Comparison of ENCODE assay signal across 8 mouse cellular contexts in the genomic region with DNA sequence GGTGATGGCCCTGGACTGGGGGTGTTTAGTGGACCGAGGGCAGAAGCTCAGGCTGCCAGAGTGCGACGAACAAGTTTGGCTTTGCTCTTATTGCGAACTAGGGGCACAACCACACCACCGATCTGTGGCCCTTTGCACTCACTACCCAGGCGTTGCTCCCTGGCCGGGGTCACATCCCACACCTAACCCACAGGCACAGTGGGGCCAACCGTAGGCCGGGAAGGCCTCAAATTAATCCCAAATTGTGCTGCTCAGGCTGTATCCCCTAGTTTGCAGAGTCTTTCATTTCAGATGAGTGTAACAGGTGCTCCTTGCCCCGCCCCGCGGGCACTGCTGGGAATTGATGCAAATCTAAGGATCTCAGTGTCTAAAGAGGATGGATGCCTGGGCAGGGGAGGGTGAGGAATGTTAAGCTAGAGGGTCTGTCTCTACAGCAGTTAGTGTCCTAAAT. TPM values are rescaled to one million over a fixed set of nuclear protein-coding genes. Genes with fewer than 3 reads are reported as not detected.
DNase-seq lines count a peak whose midpoint lies in the region; ATAC-seq lines count a peak whose summit lies in the region.

No protein-coding gene starts in this region.

- H3K36me3 ChIP-seq in heart, embryonic 10.5 days = no peaks in the 10 kb centered on the region; the same call in 1 of the 2 replicates
- no peaks in the 10 kb centered on the region for H3K36me3 ChIP-seq in heart, embryonic 15.5 days
- no peaks in the 10 kb centered on the region for H3K36me3 ChIP-seq in liver, embryonic 11.5 days (ENCODE audit: control insufficient read depth, insufficient read depth, low read length)
- no peaks in the 10 kb centered on the region for H3K36me3 ChIP-seq in neural tube, embryonic 15.5 days

- WGBS in heart, embryonic 10.5 days = 8% methylated on average over 12 of the region's 12 CpGs
- WGBS in heart, embryonic 15.5 days = 10% methylated on average over 12 of the region's 12 CpGs
- 9% methylated on average over 12 of the region's 12 CpGs for WGBS in liver, embryonic 11.5 days
- 4% methylated on average over 12 of the region's 12 CpGs for WGBS in neural tube, embryonic 15.5 days

- peaks cover 28% of the 10 kb centered on the region for H3K27me3 ChIP-seq in heart, embryonic 10.5 days (ENCODE audit: insufficient read depth, poor library complexity, severe bottlenecking)
- no peaks in the 10 kb centered on the region for H3K27me3 ChIP-seq in heart, embryonic 15.5 days
- peaks cover 28% of the 10 kb centered on the region for H3K27me3 ChIP-seq in liver, embryonic 11.5 days (replicated peaks; ENCODE audit: control insufficient read depth, insufficient read depth, low read length)
- H3K27me3 ChIP-seq in neural tube, embryonic 15.5 days (replicated peaks) = 0 out of 2 replicates have a peak, but pooled peaks cover 10% of the 10 kb centered on the region

- peak overlapping the region; percentile 75 for H3K4me3 ChIP-seq in heart, embryonic 10.5 days
- peak overlapping the region; percentile 68 for H3K4me3 ChIP-seq in brown adipose tissue, adult 24 weeks (ENCODE audit: insufficient read depth, low read depth, low read length)
- peak overlapping the region; percentile 79 for H3K4me3 ChIP-seq in heart, embryonic 15.5 days
- H3K4me3 ChIP-seq in liver, embryonic 11.5 days (ENCODE audit: low read depth, low read length) = peak overlapping the region; percentile 72
- H3K4me3 ChIP-seq in neural tube, embryonic 15.5 days (replicated peaks) = peak overlapping the region; percentile 56

- intact Hi-C loops in left cerebral cortex, postnatal 36 days (cut with DNase I) = no loop called here

- no peak for DNase-seq in heart, embryonic 10.5 days (ENCODE audit: low spot score)
- no peak for DNase-seq in heart, adult 8-10 months (ENCODE audit: low spot score)
- no peak for DNase-seq in liver, embryonic 11.5 days (ENCODE audit: low spot score)
- no peak for DNase-seq in left cerebral cortex, postnatal 36 days (ENCODE audit: low spot score in 2 of 2)

- H3K4me2 ChIP-seq in heart, embryonic 15.5 days = peak overlapping the region; percentile 89
- H3K4me2 ChIP-seq in liver, embryonic 11.5 days = peak overlapping the region; percentile 96
- H3K4me2 ChIP-seq in neural tube, embryonic 15.5 days = peak overlapping the region; percentile 94

- peak overlapping the region; percentile 83 for H3K9ac ChIP-seq in heart, embryonic 15.5 days
- H3K9ac ChIP-seq in liver, embryonic 11.5 days (ENCODE audit: low read depth, low read length) = peak overlapping the region; percentile 71
- H3K9ac ChIP-seq in neural tube, embryonic 15.5 days (replicated peaks) = peak overlapping the region; percentile 57

- peaks cover 24% of the 10 kb centered on the region for H3K4me1 ChIP-seq in heart, embryonic 10.5 days
- H3K4me1 ChIP-seq in brown adipose tissue, adult 24 weeks (ENCODE audit: control insufficient read depth, insufficient read depth, insufficient read length, low read length) = peaks cover 5% of the 10 kb centered on the region; the same call in 1 of the 2 replicates
- H3K4me1 ChIP-seq in heart, embryonic 15.5 days (replicated peaks) = peaks cover 37% of the 10 kb centered on the region
- peaks cover 11% of the 10 kb centered on the region for H3K4me1 ChIP-seq in liver, embryonic 11.5 days (replicated peaks; ENCODE audit: control insufficient read depth, insufficient read depth, low read length)
- H3K4me1 ChIP-seq in neural tube, embryonic 15.5 days = peaks cover 18% of the 10 kb centered on the region

- H3K9me3 ChIP-seq in heart, embryonic 10.5 days = no peaks in the 10 kb centered on the region
- H3K9me3 ChIP-seq in heart, embryonic 15.5 days (replicated peaks) = no peaks in the 10 kb centered on the region
- H3K9me3 ChIP-seq in liver, embryonic 11.5 days (ENCODE audit: control insufficient read depth, low read length) = no peaks in the 10 kb centered on the region
- H3K9me3 ChIP-seq in neural tube, embryonic 15.5 days (replicated peaks) = no peaks in the 10 kb centered on the region

- ATAC-seq in heart, embryonic 15.5 days (replicated peaks; ENCODE audit: insufficient number of reproducible peaks, insufficient read depth, low FRiP score, low read depth) = no peak
- ATAC-seq in liver, embryonic 11.5 days (replicated peaks; ENCODE audit: low FRiP score) = no peak
- ATAC-seq in neural tube, embryonic 15.5 days (ENCODE audit: low FRiP score) = no peak
- no peak for ATAC-seq in megakaryocyte-erythroid progenitor cell, adult 5-6 weeks (replicated peaks; ENCODE audit: low FRiP score, low TSS enrichment, poor library complexity, severe bottlenecking)

- H3K27ac ChIP-seq in heart, embryonic 10.5 days = peak overlapping the region; percentile 81
- peak overlapping the region; percentile 62; the same call in 1 of the 2 replicates for H3K27ac ChIP-seq in brown adipose tissue, adult 24 weeks (replicated peaks; ENCODE audit: low read depth, low read length)
- peak overlapping the region; percentile 88 for H3K27ac ChIP-seq in heart, embryonic 15.5 days
- no peak overlapping the region for H3K27ac ChIP-seq in liver, embryonic 11.5 days (ENCODE audit: low read depth, low read length)
- H3K27ac ChIP-seq in neural tube, embryonic 15.5 days (replicated peaks) = no peak overlapping the region

RNA-seq across cellular contexts. Expression of gene Arid5a, which starts 0.9 kb away (rescaled TPM):
- polyA plus RNA-seq in heart, embryonic 10.5 days (2016; fragmentation: Nextera tagmentation; extraction: Ambion mirVana) = 5.3 and 6.7 TPM in 2 replicates
- total RNA-seq in heart, adult 8-10 months (2022) = 10 to 100 TPM in 2 of 4 experiments, 1 to 10 TPM in 2; 4.7 to 16.6 (median 9.9) TPM
- polyA plus RNA-seq in brown adipose tissue, adult 24 weeks (2012; ENCODE audit: insufficient read depth, insufficient read length, missing spikeins) = 1.3 and 4.0 TPM in 2 replicates
- polyA plus RNA-seq in heart, embryonic 15.5 days (2015; fragmentation: Nextera tagmentation; extraction: Ambion mirVana) = 13.1 and 19.4 TPM in 2 replicates
- 2.4 and 3.9 TPM in 2 replicates for polyA plus RNA-seq in liver, embryonic 11.5 days (2014; fragmentation: Nextera tagmentation; extraction: Ambion mirVana)
- 3.7 and 9.8 TPM in 2 replicates for polyA plus RNA-seq in neural tube, embryonic 15.5 days (2015; fragmentation: Nextera tagmentation; extraction: Ambion mirVana)
- total RNA-seq in left cerebral cortex, postnatal 36 days (2021) = 10 to 100 TPM; 14.5 to 14.8 TPM
- 6.0 and 7.6 TPM in 2 replicates for total RNA-seq in megakaryocyte-erythroid progenitor cell, adult 5-6 weeks (2014; fragmentation: Nextera tagmentation)
- 3.2 and 4.3 TPM in 2 replicates for total RNA-seq in megakaryocyte-erythroid progenitor cell, adult 5-6 weeks (2017)

RNA-seq across cellular contexts. Expression of gene Neurl3, which starts 34.0 kb away (rescaled TPM):
- polyA plus RNA-seq in heart, embryonic 10.5 days (2016; fragmentation: Nextera tagmentation; extraction: Ambion mirVana) = 1.6 and 2.3 TPM in 2 replicates
- 1 to 10 TPM; 2.0 to 4.4 (median 2.8) TPM for total RNA-seq in heart, adult 8-10 months (2022)
- 2.0 and 2.5 TPM in 2 replicates for polyA plus RNA-seq in brown adipose tissue, adult 24 weeks (2012; ENCODE audit: insufficient read depth, insufficient read length, missing spikeins)
- polyA plus RNA-seq in heart, embryonic 15.5 days (2015; fragmentation: Nextera tagmentation; extraction: Ambion mirVana) = 4.5 and 5.8 TPM in 2 replicates
- polyA plus RNA-seq in liver, embryonic 11.5 days (2014; fragmentation: Nextera tagmentation; extraction: Ambion mirVana) = 4.5 and 4.6 TPM in 2 replicates
- 2.2 and 3.2 TPM in 2 replicates for polyA plus RNA-seq in neural tube, embryonic 15.5 days (2015; fragmentation: Nextera tagmentation; extraction: Ambion mirVana)
- under 1 TPM; 0.32 to 0.91 TPM for total RNA-seq in left cerebral cortex, postnatal 36 days (2021)
- 5.4 and 5.5 TPM in 2 replicates for total RNA-seq in megakaryocyte-erythroid progenitor cell, adult 5-6 weeks (2014; fragmentation: Nextera tagmentation)
- 7.4 and 7.8 TPM in 2 replicates for total RNA-seq in megakaryocyte-erythroid progenitor cell, adult 5-6 weeks (2017)

Comparison
In these comparisons a context has a peak if more than half of its experiments do, and no peak if none do; other contexts are left out.
1. H3K27ac ChIP-seq: peak in heart, embryonic 10.5 days (single experiment), brown adipose tissue, adult 24 weeks (single experiment) and heart, embryonic 15.5 days (single experiment); none in liver, embryonic 11.5 days (single experiment) and neural tube, embryonic 15.5 days (single experiment).
2. Peak in every context shown above with its lines, with median percentiles within 50 percentile points of each other: H3K4me3 ChIP-seq, H3K4me2 ChIP-seq and H3K9ac ChIP-seq.